ENCODE assay signal across 8 mouse cellular contexts in the genomic region with DNA sequence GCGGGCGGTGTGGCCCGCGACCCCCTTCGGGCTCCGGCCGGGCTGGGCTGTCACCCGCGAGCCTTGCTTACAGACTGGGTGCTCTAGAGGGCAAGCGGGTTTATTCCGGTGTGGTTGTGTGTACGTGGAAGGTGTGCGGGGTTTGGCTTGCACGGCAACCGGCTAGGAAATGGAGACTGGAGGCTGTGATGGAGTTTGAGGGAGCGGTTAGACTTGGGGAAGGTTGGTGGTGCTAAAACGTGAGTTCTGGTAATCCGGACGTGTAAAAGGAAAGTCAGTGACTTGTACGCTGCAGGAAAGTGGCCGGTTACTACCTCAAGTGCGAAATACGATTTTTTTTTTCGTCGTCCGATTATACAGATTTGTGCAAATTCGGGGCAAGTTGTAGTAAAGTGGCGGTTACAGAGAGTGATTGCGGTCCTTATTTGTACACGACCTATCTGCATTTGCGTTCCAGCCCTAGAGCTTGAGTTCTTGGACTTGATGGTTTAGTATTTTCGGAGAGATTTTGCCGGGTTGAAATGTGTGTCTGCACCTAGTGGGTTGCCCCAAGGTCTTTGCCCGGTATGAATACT. TPM values are rescaled to one million over a fixed set of nuclear protein-coding genes. Genes with fewer than 3 reads are reported as not detected.
DNase-seq lines count a peak whose midpoint lies in the region; ATAC-seq and TF ChIP-seq lines count a peak whose summit lies in the region.

No protein-coding gene starts in this region.

- peaks cover 3% of the 10 kb centered on the region for H3K4me1 ChIP-seq in heart, adult 2 months (ENCODE audit: control insufficient read depth, insufficient read depth, low read length)
- H3K4me1 ChIP-seq in embryonic facial prominence, embryonic 13.5 days = peaks cover 24% of the 10 kb centered on the region

- ATAC-seq in embryonic facial prominence, embryonic 13.5 days (ENCODE audit: insufficient number of reproducible peaks, insufficient read depth, low FRiP score, low TSS enrichment, low read depth) = peak; percentile 22; the same call in 1 of the 2 replicates
- ATAC-seq in inflammation-experienced regulatory T-cells, adult 6 months = peak; percentile 2
- ATAC-seq in megakaryocyte progenitor cell, adult 5-6 weeks (replicated peaks; ENCODE audit: poor library complexity) = no peak
- ATAC-seq in monocyte, adult 5-6 weeks (replicated peaks; ENCODE audit: insufficient number of reproducible peaks, low FRiP score, low TSS enrichment, poor library complexity, severe bottlenecking) = no peak; the same call in 1 of the 2 replicates

- peak overlapping the region; percentile 89 for H3K27ac ChIP-seq in heart, adult 2 months
- peak overlapping the region; percentile 92 for H3K27ac ChIP-seq in embryonic facial prominence, embryonic 13.5 days

- no peaks in the 10 kb centered on the region for H3K27me3 ChIP-seq in heart, adult 2 months (ENCODE audit: control insufficient read depth, insufficient read depth, low read length)
- H3K27me3 ChIP-seq in embryonic facial prominence, embryonic 13.5 days = no peaks in the 10 kb centered on the region

- TF ChIP-seq EP300 in heart, adult 2 months (IDR thresholded peaks at IDR 0.05; ENCODE audit: insufficient read depth, low read depth, low read length) = no peak

- H3K4me3 ChIP-seq in heart, adult 2 months = peak overlapping the region; percentile 92
- peak overlapping the region; percentile 91 for H3K4me3 ChIP-seq in embryonic facial prominence, embryonic 13.5 days

- no peak for TF ChIP-seq POLR2A in heart, adult 2 months (IDR thresholded peaks at IDR 0.05; ENCODE audit: insufficient read depth, low read depth, low read length)

- no peak for TF ChIP-seq CTCF in heart, adult 2 months (IDR thresholded peaks at IDR 0.05)

- peaks cover 9% of the 10 kb centered on the region for H3K36me3 ChIP-seq in heart, adult 2 months (ENCODE audit: control insufficient read depth, insufficient read depth, low read length)
- H3K36me3 ChIP-seq in embryonic facial prominence, embryonic 13.5 days = peaks cover 43% of the 10 kb centered on the region

- peak overlapping the region; percentile 91 for H3K9ac ChIP-seq in heart, adult 2 months (ENCODE audit: low read depth, low read length)
- H3K9ac ChIP-seq in embryonic facial prominence, embryonic 13.5 days = peak overlapping the region; percentile 97

- H3K4me2 ChIP-seq in embryonic facial prominence, embryonic 13.5 days = peak overlapping the region; percentile 85

- no peaks in the 10 kb centered on the region for H3K79me2 ChIP-seq in heart, adult 2 months (replicated peaks; ENCODE audit: control insufficient read depth, insufficient read depth, low read length)

- DNase-seq in heart, adult 2 months = no peak
- DNase-seq in heart, postnatal 14 days = no peak
- peak; percentile 51 for DNase-seq in CD4-positive helper T cell, adult 2 months (ENCODE audit: low read depth, low spot score)
- peak; percentile 27 for DNase-seq in lung, postnatal 36 days

- H3K9me3 ChIP-seq in embryonic facial prominence, embryonic 13.5 days = no peaks in the 10 kb centered on the region

- WGBS in heart, adult 2 months = under 1% methylated on average over 34 of the region's 34 CpGs
- under 1% methylated on average over 34 of the region's 34 CpGs for WGBS in embryonic facial prominence, embryonic 13.5 days

- intact Hi-C loops in heart, adult 2 months (cut with DNase I) = no loop called here
- intact Hi-C loops in heart, postnatal 14 days (cut with DNase I) = no loop called here

RNA-seq across cellular contexts. Expression of a gene that starts 0.7 kb away (rescaled TPM):
- 100 to 1,000 TPM; 513 to 615 TPM for total RNA-seq in heart, adult 2 months (2021)
- 153 and 190 TPM in 2 replicates for polyA plus RNA-seq in heart, adult 2 months (2012; rRNA removed)
- 100 to 1,000 TPM; 494 to 584 TPM for total RNA-seq in heart, postnatal 14 days (2021)
- 583 and 635 TPM in 2 replicates for polyA plus RNA-seq in embryonic facial prominence, embryonic 13.5 days (2015; fragmentation: Nextera tagmentation; extraction: Ambion mirVana)
- 100 to 1,000 TPM; 401 to 497 (median 469) TPM for polyA plus RNA-seq in inflammation-experienced regulatory T-cells, adult 6 months (2017; shearing (Covaris generic))
- 2,167 and 2,499 TPM in 2 replicates for total RNA-seq in megakaryocyte progenitor cell, adult 5-6 weeks (2015)
- total RNA-seq in megakaryocyte progenitor cell, adult 5-6 weeks (2017) = 497 and 660 TPM in 2 replicates
- 264 to 334 TPM (median 266 TPM) in 3 replicates for total RNA-seq in monocyte, adult 5-6 weeks (2017)

Comparison
In these comparisons a context has a peak if more than half of its experiments do, and no peak if none do; other contexts are left out.
1. DNase-seq: peak in CD4-positive helper T cell, adult 2 months (single experiment) and lung, postnatal 36 days (single experiment); none in heart, adult 2 months (0 of 2) and heart, postnatal 14 days (0 of 2).
2. ATAC-seq: peak in embryonic facial prominence, embryonic 13.5 days (single experiment) and inflammation-experienced regulatory T-cells, adult 6 months (single experiment); none in megakaryocyte progenitor cell, adult 5-6 weeks (single experiment) and monocyte, adult 5-6 weeks (single experiment).